Mouse (Mus musculus): ENCODE measurements around the gene Ufsp2.

Ufsp2 gene

DNA sequence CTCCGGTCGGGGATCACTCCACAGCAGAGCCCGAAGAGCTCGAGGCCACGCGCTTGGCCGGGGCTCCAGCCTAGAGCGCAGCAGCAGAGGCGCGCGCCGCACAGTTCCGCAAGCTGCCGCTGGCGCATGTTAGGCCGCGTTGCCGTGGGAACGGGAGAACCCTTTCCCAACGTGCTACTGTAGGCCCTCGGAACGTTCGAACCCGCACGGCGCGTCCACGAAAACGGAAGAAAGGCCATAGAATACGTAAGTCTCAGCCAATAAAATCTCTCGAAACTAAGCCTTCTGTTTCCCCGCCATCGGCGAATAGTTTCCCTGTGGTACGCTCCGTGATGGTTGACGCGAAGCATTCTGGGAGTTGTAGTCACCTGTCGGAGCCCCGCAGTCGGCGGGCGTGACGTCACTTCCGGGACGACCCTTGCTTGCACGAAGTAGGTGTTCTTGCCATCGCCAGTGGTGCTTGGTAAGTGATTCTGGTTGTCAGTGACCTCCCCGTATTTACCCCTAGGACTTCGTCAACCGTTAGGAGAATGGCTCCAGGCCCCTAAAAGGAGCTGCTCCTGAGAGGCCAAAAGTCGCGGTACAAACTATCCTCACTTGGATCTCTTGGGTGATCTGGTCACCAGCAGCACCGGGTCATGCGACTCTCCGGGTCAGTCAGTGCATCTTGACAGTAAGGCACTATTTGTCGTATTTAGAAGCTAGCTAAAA lies at the start of gene Ufsp2, which contains the start of gene 1700029J07Rik:
TSS of gene Ufsp2 (plus strand) at position 403 of the 711 bp plus-strand sequence.
TSS of gene 1700029J07Rik (minus strand) at position 127 of the 711 bp plus-strand sequence.
- peak; percentile 98 to 99 for DNase-seq

GRCm38 (mm10) chr8:45934582-45935014 lies 40.7 kb upstream of the Ufsp2 start, which contains the start of gene Ccdc110:
Gene Ccdc110, plus strand, starts transcription at chr8:45934619.
- DNase-seq, result peak; percentile 93 to 95

DNA sequence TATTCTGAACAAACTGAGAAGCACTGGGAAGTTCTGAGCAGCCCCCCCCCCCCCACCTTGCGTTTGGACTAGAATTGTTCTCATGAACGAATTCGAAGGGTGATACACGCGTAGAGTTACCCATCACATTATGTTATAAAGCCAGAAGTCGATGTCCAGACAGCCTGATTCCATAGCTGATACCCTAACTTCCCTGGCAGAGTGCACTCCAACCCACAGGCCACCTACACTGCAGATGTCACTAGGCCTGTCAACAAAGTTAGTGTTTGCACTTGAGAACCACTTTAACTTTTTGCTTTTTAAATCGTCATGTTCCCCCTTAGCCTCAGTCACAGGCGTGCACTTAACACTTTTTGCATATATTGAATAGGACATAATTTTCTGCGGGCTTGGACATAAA lies 38.3 kb upstream of the Ufsp2 start:
- DNase-seq, result no peak

GRCm38 (mm10) chr8:45946283-45946682 lies 29.0 kb upstream of the Ufsp2 start:
- DNase-seq, result no peak

GRCm38 (mm10) chr8:45950622-45951021 lies 24.7 kb upstream of the Ufsp2 start:
- DNase-seq, result no peak

GRCm38 (mm10) chr8:45970894-45971293 lies 4.4 kb upstream of the Ufsp2 start:
- DNase-seq, result no peak

DNA sequence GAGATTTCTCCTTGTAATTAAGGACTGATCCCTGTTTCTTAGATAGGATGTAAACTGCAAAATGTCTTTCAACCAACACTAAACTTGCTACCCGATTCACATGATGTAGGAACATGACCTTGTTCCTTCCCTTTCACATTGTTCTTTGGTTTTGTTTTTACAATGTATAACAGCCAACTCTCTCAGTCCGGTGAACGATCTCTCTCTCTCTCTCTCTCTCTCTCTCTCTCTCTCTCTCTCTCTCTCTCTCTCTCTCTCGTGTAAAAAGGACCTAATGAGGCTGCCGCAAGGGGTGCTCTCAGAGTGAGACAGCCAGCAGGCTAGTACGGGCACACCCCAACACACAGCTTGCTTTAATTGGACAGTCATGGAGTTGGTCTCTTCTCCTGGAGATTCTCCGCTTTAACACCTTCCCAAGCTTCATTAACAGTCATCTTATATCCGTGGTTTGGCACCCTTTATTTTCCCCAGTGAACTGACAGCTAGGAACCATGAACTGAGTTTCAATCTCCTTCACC lies 1.3 kb upstream of the Ufsp2 start:
- no peak for DNase-seq

GRCm38 (mm10) chr8:45975837-45976468 lies 625 bp downstream of the Ufsp2 start:
- DNase-seq, result no peak

- DNase-seq, result no peak
These were observed 11.3 kb downstream of the Ufsp2 start for GRCm38 (mm10) chr8:45986665-45987064.

- DNase-seq, result no peak
These were observed 12.9 kb downstream of the Ufsp2 start for GRCm38 (mm10) chr8:45988189-45988588.

DNA sequence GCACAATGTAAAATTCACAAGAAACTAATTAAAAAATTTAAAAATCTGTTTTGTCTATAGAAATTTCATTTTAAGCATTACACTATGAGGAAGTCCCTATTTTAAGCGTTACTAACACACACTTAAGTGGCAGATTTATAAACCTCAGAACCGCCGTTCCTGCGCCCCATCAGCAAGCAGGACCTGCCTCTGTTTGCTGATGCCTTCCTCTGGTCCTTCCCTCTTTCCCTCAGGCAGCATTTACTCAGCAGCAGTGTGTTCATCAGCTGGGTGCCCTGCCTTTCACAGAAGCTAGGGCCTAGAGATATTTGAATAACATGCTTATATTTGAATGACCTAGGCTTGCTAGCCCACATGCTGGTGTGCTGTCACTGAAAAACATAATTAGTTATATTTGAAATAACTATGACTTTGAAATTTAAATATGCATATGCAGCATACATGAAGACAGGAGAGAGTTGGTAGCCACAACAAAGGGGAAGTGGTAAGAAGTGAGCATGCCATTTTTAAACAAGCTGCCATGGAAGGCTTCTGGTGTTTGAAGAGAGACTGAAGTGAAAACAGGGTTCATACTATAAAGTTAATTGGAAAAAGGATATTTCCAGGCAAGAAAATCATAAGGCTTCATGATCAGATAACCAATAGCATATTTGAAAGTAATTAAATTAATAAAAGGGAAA lies 15.4 kb downstream of the Ufsp2 start:
- no peak for DNase-seq

DNA sequence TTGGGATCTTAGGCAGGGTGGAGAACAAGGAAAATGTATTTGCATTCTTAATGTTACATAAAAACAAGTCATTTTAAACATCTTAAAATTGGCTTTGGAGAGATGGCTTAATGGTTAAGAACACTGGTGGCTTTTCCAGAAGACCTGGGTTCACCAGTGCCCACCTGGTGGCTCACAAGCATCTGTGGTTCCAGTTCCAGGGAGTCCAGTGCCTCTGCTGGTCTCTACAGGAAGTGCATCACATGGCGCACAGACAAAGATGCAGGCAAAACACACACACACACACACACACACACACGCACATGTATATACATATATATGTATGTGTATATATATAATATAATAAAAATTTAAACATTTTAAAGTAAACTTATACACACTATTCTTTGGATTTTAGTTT lies 18.8 kb downstream of the Ufsp2 start:
- DNase-seq, result no peak

DNA sequence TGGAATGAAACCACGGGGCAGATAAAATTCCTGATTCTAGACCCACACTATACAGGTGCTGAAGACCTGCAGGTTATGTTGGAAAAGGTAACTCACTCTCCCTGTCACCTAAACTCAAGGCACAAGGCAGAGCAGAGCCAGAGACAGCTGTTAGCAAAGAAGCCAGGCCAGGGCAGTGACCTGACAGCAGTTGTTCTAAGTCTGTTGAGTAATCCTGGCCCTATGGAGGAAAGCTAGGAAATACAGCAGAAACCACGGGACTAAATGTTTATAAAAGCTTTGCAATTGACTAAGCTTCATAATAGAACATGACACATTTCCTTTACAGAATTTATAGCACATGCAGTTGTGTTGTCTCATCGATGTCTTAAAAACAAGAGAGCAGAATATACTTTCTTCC lies 20.2 kb downstream of the Ufsp2 start:
- no peak for DNase-seq

DNA sequence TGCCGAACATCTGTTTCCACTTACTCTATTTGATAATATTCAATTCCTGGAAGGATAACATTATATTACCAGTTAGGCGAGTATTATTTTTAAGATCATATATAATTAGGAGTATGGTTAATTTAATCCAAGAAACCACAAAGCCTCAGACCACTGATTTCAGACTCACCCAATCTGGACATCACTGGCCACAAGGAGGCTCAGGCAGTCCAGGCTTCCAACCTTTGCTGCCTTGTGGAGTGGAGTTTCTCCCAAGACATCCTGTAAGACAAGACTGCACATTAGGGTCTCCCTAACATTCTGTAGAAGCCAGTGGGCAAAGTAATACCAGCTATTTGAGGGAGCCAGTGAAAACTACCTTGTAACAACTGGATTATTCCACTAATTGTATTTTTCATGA lies 22.9 kb downstream of the Ufsp2 start:
- no peak for DNase-seq

- DNase-seq, result peak; percentile 53 to 60
These were observed 23.9 kb downstream of the Ufsp2 start, which contains the start of gene Lrp2bp for GRCm38 (mm10) chr8:45999138-45999783. Gene Lrp2bp, plus strand, starts transcription at chr8:45999303.

DNA sequence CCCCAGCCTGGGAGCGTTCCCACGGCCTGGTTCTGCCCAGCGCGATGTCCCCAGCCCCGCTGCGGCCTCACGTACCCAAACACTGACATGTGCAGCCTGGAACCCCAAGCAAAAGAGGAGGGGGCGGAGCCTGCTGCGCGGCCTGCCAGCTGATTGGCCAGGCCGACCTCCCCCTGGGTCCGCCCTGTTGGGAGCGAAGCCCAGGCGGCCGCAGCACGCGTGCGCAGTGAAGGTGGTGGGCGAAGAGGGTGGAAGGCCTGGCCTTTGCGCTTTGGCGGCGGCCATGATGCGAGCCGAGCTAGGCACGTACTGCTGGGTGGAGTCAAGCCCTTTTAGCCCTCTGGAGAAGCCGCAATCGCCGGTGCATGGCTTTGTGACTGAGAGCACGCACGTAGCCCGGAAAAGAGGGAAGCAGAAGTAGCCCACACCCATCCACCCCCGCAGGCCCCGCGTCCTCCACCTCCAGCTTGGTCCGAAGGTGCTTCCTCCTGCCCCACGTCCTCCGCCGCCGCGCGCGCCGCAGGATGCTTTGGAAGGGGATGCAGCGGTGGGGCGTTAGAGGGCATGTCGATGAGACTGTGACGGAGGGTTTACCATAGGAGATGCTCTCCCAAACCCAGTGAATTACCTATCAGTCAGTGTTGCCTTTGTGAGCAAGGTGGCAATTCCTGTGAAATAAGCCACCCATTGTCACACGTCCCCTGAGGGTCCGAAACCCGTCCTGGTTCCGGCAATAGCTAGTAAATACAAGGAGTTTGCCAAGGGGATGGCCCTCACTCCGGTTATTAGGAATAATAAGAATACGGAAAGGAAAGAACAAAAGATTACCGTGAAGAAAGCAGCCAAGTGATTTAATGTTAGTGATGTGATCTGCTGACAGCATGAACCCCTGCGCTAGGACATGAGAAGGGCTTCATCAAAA lies 24.7 kb downstream of the Ufsp2 start:
- DNase-seq, result peak; percentile 99

GRCm38 (mm10) chr8:46005596-46005995 lies 30.3 kb downstream of the Ufsp2 start, which contains the start of gene Ankrd37:
Gene Ankrd37, minus strand, starts transcription at chr8:46005707.
- no peak for DNase-seq

DNA sequence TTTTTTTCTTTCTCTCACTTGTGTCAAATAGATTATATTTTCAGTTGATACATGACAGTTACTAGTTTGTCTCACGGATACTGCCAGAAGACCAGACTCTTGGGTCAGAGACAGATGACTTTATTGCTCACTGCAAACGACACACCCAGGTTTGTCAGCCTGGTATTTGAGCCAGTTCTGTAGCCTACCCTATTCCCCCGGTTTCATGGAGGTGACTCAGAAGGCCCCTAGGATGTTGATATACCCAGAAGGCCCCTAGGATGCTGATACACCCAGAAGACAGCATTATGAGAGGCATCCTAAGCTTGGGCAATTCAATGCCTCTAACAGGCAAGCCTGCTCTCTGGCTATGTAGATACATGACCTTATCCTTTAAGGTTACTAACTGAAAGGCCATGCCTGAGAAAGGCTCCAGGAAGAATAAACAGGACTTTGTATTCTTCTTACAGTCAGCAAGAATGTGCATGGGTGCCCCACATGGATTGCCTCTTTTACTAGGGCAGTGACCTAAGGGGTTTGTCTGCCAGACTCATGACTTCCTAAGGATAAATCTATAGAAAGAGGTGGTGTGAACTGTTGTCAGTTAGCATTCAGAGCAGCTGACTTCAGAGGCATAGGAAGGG lies 31.8 kb downstream of the Ufsp2 start:
- DNase-seq, result no peak

DNA sequence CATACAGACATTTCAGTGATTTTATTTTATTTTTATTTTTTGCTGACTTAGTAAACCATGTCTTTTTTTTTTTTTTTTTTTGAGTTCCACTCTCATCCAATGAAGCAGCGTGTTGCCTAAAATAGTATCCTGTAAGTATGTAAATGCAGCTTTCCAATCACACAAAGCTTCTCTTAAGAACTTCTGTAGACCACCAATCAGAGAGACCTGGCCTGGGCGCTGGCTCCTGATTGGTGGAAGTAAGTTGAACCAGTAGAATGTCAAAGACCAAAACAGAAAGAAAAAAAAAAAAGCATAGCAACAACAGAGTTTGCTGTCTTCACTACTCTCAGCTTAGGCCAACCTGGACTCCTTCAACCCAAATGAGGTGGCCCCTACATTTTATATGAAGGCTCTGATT lies 35.0 kb downstream of the Ufsp2 start:
- no peak for DNase-seq

DNA sequence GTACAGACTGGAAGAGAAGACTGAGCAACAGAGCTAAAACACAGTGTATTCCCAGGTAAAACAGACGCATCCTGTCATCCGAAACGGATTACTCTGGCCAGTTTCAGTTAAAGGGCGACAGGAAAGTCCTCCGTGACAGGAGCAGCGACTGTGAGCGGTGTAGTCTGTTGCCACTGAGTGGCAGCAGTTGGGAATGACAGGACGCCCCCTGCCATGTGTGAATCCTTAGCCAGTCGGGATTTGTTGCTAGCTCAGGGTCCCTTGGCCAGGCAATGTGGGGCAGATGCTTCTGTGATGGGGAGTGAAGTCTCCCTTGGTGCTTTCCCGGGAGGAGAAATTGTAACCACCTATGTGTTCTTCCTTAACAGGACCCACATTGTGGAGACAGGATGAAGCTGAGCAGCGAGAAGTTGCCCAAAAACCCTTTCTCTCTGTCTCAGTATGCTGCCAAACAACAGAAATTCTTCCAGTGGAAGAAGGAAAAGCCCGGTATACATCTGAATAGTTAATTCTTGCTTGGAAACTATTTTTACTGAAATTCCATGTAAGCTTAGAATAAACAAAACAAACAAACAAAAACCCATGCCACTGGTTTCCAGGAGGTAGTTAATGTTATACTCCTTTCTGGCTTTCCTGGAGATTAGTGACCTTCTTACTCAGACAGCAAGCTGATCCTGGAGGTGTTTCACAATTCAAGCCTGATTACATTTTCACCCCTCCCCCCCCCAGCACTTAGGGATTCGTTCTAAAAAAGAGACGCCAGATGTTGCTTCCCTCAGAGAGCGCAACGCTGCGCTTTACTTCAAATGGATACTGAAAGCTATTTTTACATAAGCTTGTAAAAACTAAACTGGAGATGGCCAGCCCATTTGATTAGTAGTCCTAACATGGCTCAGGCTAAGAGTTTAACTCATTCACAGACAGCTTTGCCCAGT lies 35.7 kb downstream of the Ufsp2 start:
- peak; percentile 24 to 27 for DNase-seq

All from cerebellum, postnatal 36 days (tissue).